Mouse (Mus musculus): ENCODE measurements around the gene Vash2. TPM values are rescaled to one million over a fixed set of nuclear protein-coding genes. Genes with fewer than 3 reads are reported as not detected.

Gene Vash2
- polyA plus RNA-seq, 1 experiment from 2014 or later, result 46.2 TPM

GRCm38 (mm10) chr1:190918938-190919337 is 60.2 kb downstream of the Vash2 start:
- Histone ChIP-seq H3K4me1 (peaks cover 4% of the 10 kb centered on the region; the same call in 1 of the 2 replicates), H3K27ac (replicated peaks) (no peak overlapping the region), H3K9ac (no peak overlapping the region), H3K36me3 (no peaks in the 10 kb centered on the region), H3K4me2 (no peak overlapping the region), H3K27me3 (replicated peaks) (no peaks in the 10 kb centered on the region), H3K4me3 (no peak overlapping the region), H3K9me3 (no peaks in the 10 kb centered on the region)
- no peak for ATAC-seq (ENCODE audit: extremely low read depth, insufficient number of reproducible peaks, low FRiP score, low TSS enrichment)
- 43% methylated on average over 7 of the region's 7 CpGs for WGBS

- no peaks in the 10 kb centered on the region for H3K9me3 ChIP-seq
- H3K27ac ChIP-seq (replicated peaks), result no peak overlapping the region
- H3K4me3 ChIP-seq, result no peak overlapping the region
- H3K27me3 ChIP-seq (replicated peaks), result no peaks in the 10 kb centered on the region
- H3K36me3 ChIP-seq, result no peaks in the 10 kb centered on the region
- H3K4me1 ChIP-seq, result peaks cover 13% of the 10 kb centered on the region
- no peak overlapping the region for H3K4me2 ChIP-seq
- H3K9ac ChIP-seq, result no peak overlapping the region
- WGBS, result 45% methylated on average over 1 of the region's 1 CpGs
- ATAC-seq (ENCODE audit: extremely low read depth, insufficient number of reproducible peaks, low FRiP score, low TSS enrichment), result no peak
Measured at GRCm38 (mm10) chr1:190912623-190913022, 66.5 kb downstream of the Vash2 start.

- under 1% methylated on average over 47 of the region's 47 CpGs for WGBS
- peaks cover 13% of the 10 kb centered on the region for H3K4me1 ChIP-seq
- no peaks in the 10 kb centered on the region for H3K27me3 ChIP-seq (replicated peaks)
- no peaks in the 10 kb centered on the region for H3K9me3 ChIP-seq
- peak; percentile 74 for ATAC-seq (ENCODE audit: extremely low read depth, insufficient number of reproducible peaks, low FRiP score, low TSS enrichment)
- H3K27ac ChIP-seq (replicated peaks), result peak within 1 kb of the TSS; percentile 53; the same call in 1 of the 2 replicates
- peak within 1 kb of the TSS; percentile 96 for H3K4me3 ChIP-seq
- H3K9ac ChIP-seq, result peak within 1 kb of the TSS; percentile 91
- H3K36me3 ChIP-seq, result no peaks in the 10 kb centered on the region
- peak within 1 kb of the TSS; percentile 84 for H3K4me2 ChIP-seq
Measured at GRCm38 (mm10) chr1:190911415-190912123, 67.5 kb downstream of the Vash2 start, which contains the start of gene Rps6kc1. Gene Rps6kc1, minus strand, starts transcription at chr1:190911770.

- ATAC-seq (ENCODE audit: extremely low read depth, insufficient number of reproducible peaks, low FRiP score, low TSS enrichment), result no peak
- H3K27me3 ChIP-seq (replicated peaks), result no peaks in the 10 kb centered on the region
- peak overlapping the region; percentile 96 for H3K4me3 ChIP-seq
- no peaks in the 10 kb centered on the region for H3K9me3 ChIP-seq
- peaks cover 13% of the 10 kb centered on the region for H3K4me1 ChIP-seq
- H3K4me2 ChIP-seq, result peak overlapping the region; percentile 84
- H3K27ac ChIP-seq (replicated peaks), result no peak overlapping the region
- WGBS, result 85% methylated on average over 6 of the region's 6 CpGs
- H3K36me3 ChIP-seq, result no peaks in the 10 kb centered on the region
- H3K9ac ChIP-seq, result peak overlapping the region; percentile 91
Measured at GRCm38 (mm10) chr1:190910836-190911235, 68.3 kb downstream of the Vash2 start.

DNA sequence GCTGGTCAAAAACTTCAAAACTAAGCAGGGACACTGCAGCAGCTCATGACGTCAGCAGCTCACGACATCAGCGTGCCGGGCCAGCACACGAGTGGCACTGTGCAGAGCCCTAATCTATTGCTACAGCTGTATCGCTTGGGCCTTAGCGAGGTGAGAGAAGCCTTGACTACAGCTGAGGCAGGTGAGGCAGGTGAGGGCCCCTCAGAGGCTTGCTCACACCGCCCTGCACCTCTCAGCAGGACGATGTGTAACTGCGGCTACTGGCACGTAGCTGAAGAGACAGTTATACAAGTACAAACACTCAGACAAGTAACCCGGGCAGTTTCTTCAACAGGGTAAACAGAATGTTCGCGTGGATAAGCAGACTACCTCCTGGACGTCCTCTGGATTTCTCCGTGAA is 74.4 kb downstream of the Vash2 start:
- 87% methylated on average over 16 of the region's 16 CpGs for WGBS
- H3K36me3 ChIP-seq, result peaks cover 22% of the 10 kb centered on the region
- no peak overlapping the region for H3K4me3 ChIP-seq
- H3K9ac ChIP-seq, result no peak overlapping the region
- H3K27ac ChIP-seq (replicated peaks), result no peak overlapping the region
- ATAC-seq (ENCODE audit: extremely low read depth, insufficient number of reproducible peaks, low FRiP score, low TSS enrichment), result no peak
- H3K4me2 ChIP-seq, result no peak overlapping the region
- no peaks in the 10 kb centered on the region for H3K9me3 ChIP-seq
- peaks cover 7% of the 10 kb centered on the region; the same call in 1 of the 2 replicates for H3K4me1 ChIP-seq
- no peaks in the 10 kb centered on the region for H3K27me3 ChIP-seq (replicated peaks)

DNA sequence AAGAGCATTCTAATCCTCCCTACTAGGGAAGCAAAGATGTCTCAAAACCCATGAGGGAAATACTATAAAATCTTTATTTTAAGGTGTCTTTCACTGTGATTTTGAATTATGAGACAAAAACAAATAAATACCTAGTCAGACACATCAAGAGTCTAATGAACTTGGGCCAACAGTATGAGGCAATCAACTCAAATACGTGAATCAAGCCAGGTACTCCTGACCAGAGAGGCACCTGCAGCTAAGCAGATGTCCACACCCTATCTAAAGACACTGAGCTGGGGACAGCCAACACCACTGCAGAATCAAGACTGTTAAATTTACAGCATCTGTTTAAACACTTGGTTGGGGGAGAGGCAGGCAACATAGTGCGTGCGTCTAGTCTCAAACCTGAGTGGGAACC is 75.0 kb downstream of the Vash2 start:
- Histone ChIP-seq H3K4me2 (no peak overlapping the region), H3K4me3 (no peak overlapping the region), H3K9ac (no peak overlapping the region), H3K9me3 (no peaks in the 10 kb centered on the region), H3K36me3 (peaks cover 24% of the 10 kb centered on the region), H3K27me3 (replicated peaks) (no peaks in the 10 kb centered on the region), H3K27ac (replicated peaks) (no peak overlapping the region), H3K4me1 (peaks cover 10% of the 10 kb centered on the region; the same call in 1 of the 2 replicates)
- ATAC-seq (ENCODE audit: extremely low read depth, insufficient number of reproducible peaks, low FRiP score, low TSS enrichment), result no peak
- 89% methylated on average over 3 of the region's 3 CpGs for WGBS

DNA sequence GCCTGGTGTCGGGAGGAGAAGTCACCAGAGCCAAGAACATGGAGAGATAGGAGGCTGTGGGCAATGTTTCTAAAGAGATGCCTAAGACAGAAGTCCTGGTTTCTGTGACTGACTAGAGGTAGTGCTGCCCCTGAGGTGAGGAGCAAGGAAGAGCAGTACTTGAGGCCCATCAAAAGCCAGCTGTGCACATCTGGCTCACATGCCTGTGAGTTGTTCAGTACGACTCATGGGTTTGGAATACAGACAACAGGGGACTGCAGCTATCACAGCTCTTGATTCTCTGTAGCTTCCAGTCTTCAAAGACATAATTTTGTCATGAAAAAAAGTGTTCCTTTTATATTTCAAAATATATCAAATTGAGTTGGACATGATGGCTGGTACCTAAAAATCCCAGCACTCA is 78.0 kb downstream of the Vash2 start:
- WGBS, result 54% methylated on average over 2 of the region's 2 CpGs
- no peak overlapping the region for H3K4me3 ChIP-seq
- H3K4me2 ChIP-seq, result no peak overlapping the region
- peaks cover 49% of the 10 kb centered on the region for H3K36me3 ChIP-seq
- no peak overlapping the region for H3K9ac ChIP-seq
- H3K9me3 ChIP-seq, result no peaks in the 10 kb centered on the region
- no peak overlapping the region for H3K27ac ChIP-seq (replicated peaks)
- H3K4me1 ChIP-seq, result peaks cover 13% of the 10 kb centered on the region; the same call in 1 of the 2 replicates
- H3K27me3 ChIP-seq (replicated peaks), result no peaks in the 10 kb centered on the region
- no peak for ATAC-seq (ENCODE audit: extremely low read depth, insufficient number of reproducible peaks, low FRiP score, low TSS enrichment)

- Histone ChIP-seq H3K27me3 (replicated peaks) (no peaks in the 10 kb centered on the region), H3K27ac (replicated peaks) (0 out of 2 replicates have a peak overlapping the region, but pooled peaks have one; percentile 8), H3K36me3 (peaks cover 55% of the 10 kb centered on the region), H3K4me2 (no peak overlapping the region), H3K9me3 (no peaks in the 10 kb centered on the region), H3K4me1 (peaks cover 13% of the 10 kb centered on the region; the same call in 1 of the 2 replicates), H3K9ac (no peak overlapping the region), H3K4me3 (no peak overlapping the region)
- WGBS, result 59% methylated on average over 9 of the region's 9 CpGs
- no peak for ATAC-seq (ENCODE audit: extremely low read depth, insufficient number of reproducible peaks, low FRiP score, low TSS enrichment)
Measured at GRCm38 (mm10) chr1:190898899-190899575, 80.1 kb downstream of the Vash2 start.

DNA sequence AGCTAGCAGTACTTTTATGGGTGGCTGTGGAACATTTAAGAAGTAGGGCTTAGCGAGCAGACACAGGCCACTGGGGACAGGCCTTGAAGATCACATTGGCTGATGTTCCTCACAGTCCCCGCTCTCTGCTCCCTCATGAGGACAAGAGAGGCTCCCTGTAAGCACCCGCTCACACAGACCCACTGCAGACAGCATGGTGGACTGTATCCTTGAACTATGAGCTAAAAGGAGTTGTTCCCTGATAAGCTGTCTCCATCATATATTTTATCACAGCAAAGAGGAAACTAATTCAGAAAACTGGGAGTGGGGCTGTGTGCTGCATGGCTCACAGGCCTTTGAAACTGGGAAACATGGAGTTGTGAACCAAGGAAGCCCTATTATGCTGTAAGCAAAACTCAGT is 80.9 kb downstream of the Vash2 start:
- no peak overlapping the region for H3K9ac ChIP-seq
- no peaks in the 10 kb centered on the region for H3K9me3 ChIP-seq
- 88% methylated on average over 3 of the region's 3 CpGs for WGBS
- H3K27ac ChIP-seq (replicated peaks), result no peak overlapping the region
- H3K27me3 ChIP-seq (replicated peaks), result no peaks in the 10 kb centered on the region
- peaks cover 47% of the 10 kb centered on the region for H3K36me3 ChIP-seq
- H3K4me2 ChIP-seq, result no peak overlapping the region
- peaks cover 13% of the 10 kb centered on the region; the same call in 1 of the 2 replicates for H3K4me1 ChIP-seq
- H3K4me3 ChIP-seq, result no peak overlapping the region
- ATAC-seq (ENCODE audit: extremely low read depth, insufficient number of reproducible peaks, low FRiP score, low TSS enrichment), result no peak

Data from heart, embryonic 13.5 days (tissue).